Mouse (Mus musculus): ENCODE results near the gene Tcf7l2.

GRCm38 (mm10) chr19:55791886-55792285, 50.3 kb downstream of the Tcf7l2 start:
- TF ChIP-seq MAFK (IDR thresholded peaks at IDR 0.05; ENCODE audit: insufficient replicate concordance, low read length) = no peak
- no peak for TF ChIP-seq CTCF (conservative IDR thresholded peaks at IDR 0.05 in 1 of 2, IDR thresholded peaks at IDR 0.05 in 1 of 2; ENCODE audit: low read depth in 2 of 2, low read length in 2 of 2)
- TF ChIP-seq POLR2A (IDR thresholded peaks at IDR 0.05; ENCODE audit: low read depth, low read length) = no peak
- TF ChIP-seq MYC (IDR thresholded peaks at IDR 0.05; ENCODE audit: low read depth, low read length) = no peak
- TF ChIP-seq POLR2AphosphoS2 (IDR thresholded peaks at IDR 0.05; ENCODE audit: low read depth, low read length) = no peak
- no peak for TF ChIP-seq MAX (IDR thresholded peaks at IDR 0.05; ENCODE audit: low read length)
- no peak for TF ChIP-seq ZMIZ1 (IDR thresholded peaks at IDR 0.05; ENCODE audit: low read depth, low read length)
- no peak for TF ChIP-seq UBTF (IDR thresholded peaks at IDR 0.05; ENCODE audit: low read depth, low read length)
- TF ChIP-seq MAZ (IDR thresholded peaks at IDR 0.05; ENCODE audit: low read depth, low read length) = no peak
- no peak for TF ChIP-seq SIN3A (IDR thresholded peaks at IDR 0.05; ENCODE audit: low read length)

Measured in CH12.LX (cell line).